ENCODE assay signal across 9 mouse cellular contexts in genomic region chr10:13866391-13866790, GRCm38 (mm10). TPM values are rescaled to one million over a fixed set of nuclear protein-coding genes. Genes with fewer than 3 reads are reported as not detected.
DNase-seq lines count a peak whose midpoint lies in the region; ATAC-seq lines count a peak whose summit lies in the region.
"Had no signal": no experiment of that assay in that cellular context is flagged by ENCODE, and none has a peak within 500 bp of the region (broad histone marks: within the 10 kb centered on the region; RNA-seq: fewer than 3 reads in every experiment).

No protein-coding gene starts in this region.

- no peaks in the 10 kb centered on the region for H3K9me3 ChIP-seq in kidney, embryonic 15.5 days (replicated peaks)

- peak; percentile 30 for DNase-seq in kidney, adult 11 months
- peak; percentile 34 for DNase-seq in adrenal gland, postnatal 14 days
- peak; percentile 47 to 52 for DNase-seq in cerebellum, postnatal 10 days
- DNase-seq in kidney, postnatal 10 days: peak; percentile 76
- DNase-seq in urinary bladder, postnatal 10 days (ENCODE audit: low spot score): no peak
- no peak for DNase-seq in thymus, postnatal 36 days
- DNase-seq: gastrocnemius, postnatal 14 days had no signal

- no peak overlapping the region for H3K4me2 ChIP-seq in kidney, embryonic 15.5 days

- H3K36me3 ChIP-seq in kidney, embryonic 15.5 days: no peaks in the 10 kb centered on the region

- 57% methylated on average over 4 of the region's 4 CpGs for WGBS in kidney, embryonic 15.5 days

- no peak overlapping the region for H3K9ac ChIP-seq in kidney, embryonic 15.5 days

- peaks cover 22% of the 10 kb centered on the region for H3K4me1 ChIP-seq in kidney, embryonic 15.5 days

- no peak overlapping the region for H3K4me3 ChIP-seq in kidney, embryonic 15.5 days (replicated peaks)

- no peaks in the 10 kb centered on the region for H3K27me3 ChIP-seq in kidney, embryonic 15.5 days
- H3K27me3 ChIP-seq: Patski had no signal

- no peak for ATAC-seq in kidney, embryonic 15.5 days (replicated peaks; ENCODE audit: low FRiP score)
- ATAC-seq: Patski had no signal

- no peak overlapping the region for H3K27ac ChIP-seq in kidney, embryonic 15.5 days

RNA-seq across cellular contexts. Expression of gene Aig1, which starts 2.4 kb away (rescaled TPM):
- 45.9 and 46.1 TPM in 2 replicates for polyA plus RNA-seq in kidney, embryonic 15.5 days (2015; fragmentation: Nextera tagmentation; extraction: Ambion mirVana)
- 27.1 and 29.3 TPM in 2 replicates for total RNA-seq in adrenal gland, postnatal 14 days (2021)

Comparison
In these comparisons a context has a peak if more than half of its experiments do, and no peak if none do; other contexts are left out.
1. DNase-seq: peak in kidney, adult 11 months (single experiment), adrenal gland, postnatal 14 days (single experiment), cerebellum, postnatal 10 days (2 of 2) and kidney, postnatal 10 days (single experiment); none in urinary bladder, postnatal 10 days (single experiment) and thymus, postnatal 36 days (0 of 2).